Mouse (Mus musculus) thymus, adult 18-20 months (tissue): ENCODE data around the gene Knstrn.

Source experiments
- DNase-seq, 2 experiments: peaks; one replicate each; pipeline ENCODE4 v3.0.0; 2022; ENCODE audit warnings: mixed read lengths in 2 of 2

Gene Knstrn

GRCm38 (mm10) chr2:118813981-118814836 lies at the start of gene Knstrn:
Knstrn (plus strand) TSS chr2:118814003.
- DNase-seq = peak; percentile 79 to 84

GRCm38 (mm10) chr2:118764094-118764831 lies 49.5 kb upstream of the Knstrn start:
- no peak for DNase-seq

GRCm38 (mm10) chr2:118764875-118765274 lies 48.9 kb upstream of the Knstrn start:
- no peak for DNase-seq

- DNase-seq = no peak
Measured at GRCm38 (mm10) chr2:118766041-118767033, 47.5 kb upstream of the Knstrn start.

- DNase-seq = no peak
Measured at GRCm38 (mm10) chr2:118772158-118772874, 41.5 kb upstream of the Knstrn start, which contains the start of gene Phgr1. Phgr1 (plus strand) TSS chr2:118772769.

- no peak for DNase-seq
Measured at GRCm38 (mm10) chr2:118774536-118774935, 39.3 kb upstream of the Knstrn start.

GRCm38 (mm10) chr2:118775396-118775795 lies 38.4 kb upstream of the Knstrn start:
- no peak for DNase-seq

GRCm38 (mm10) chr2:118775846-118776245 lies 38.0 kb upstream of the Knstrn start:
- no peak for DNase-seq

- no peak for DNase-seq
Measured at GRCm38 (mm10) chr2:118776295-118776694, 37.5 kb upstream of the Knstrn start.

GRCm38 (mm10) chr2:118778418-118778817 lies 35.4 kb upstream of the Knstrn start:
- DNase-seq = no peak

GRCm38 (mm10) chr2:118779065-118779464 lies 34.7 kb upstream of the Knstrn start:
- no peak for DNase-seq

- peak; percentile 70 to 75 for DNase-seq
Measured at GRCm38 (mm10) chr2:118779504-118780480, 34.0 kb upstream of the Knstrn start, which contains the start of gene Disp2. Disp2 (plus strand) TSS chr2:118779719.

GRCm38 (mm10) chr2:118781115-118781514 lies 32.7 kb upstream of the Knstrn start:
- no peak for DNase-seq

GRCm38 (mm10) chr2:118782303-118782702 lies 31.5 kb upstream of the Knstrn start:
- no peak for DNase-seq

GRCm38 (mm10) chr2:118783093-118783492 lies 30.7 kb upstream of the Knstrn start:
- DNase-seq = no peak

GRCm38 (mm10) chr2:118783663-118784062 lies 30.1 kb upstream of the Knstrn start:
- DNase-seq = no peak

GRCm38 (mm10) chr2:118786525-118786924 lies 27.3 kb upstream of the Knstrn start:
- DNase-seq = no peak

- DNase-seq = no peak
Measured at GRCm38 (mm10) chr2:118789501-118789900, 24.3 kb upstream of the Knstrn start.

GRCm38 (mm10) chr2:118790221-118790550 lies 23.6 kb upstream of the Knstrn start:
- DNase-seq = no peak
